Mouse (Mus musculus): ENCODE measurements around the gene Selenov. TPM values are rescaled to one million over a fixed set of nuclear protein-coding genes. Genes with fewer than 3 reads are reported as not detected.

The Selenov gene
- polyA plus RNA-seq, 1 experiment from 2014 or later = 1.6 TPM

- Histone ChIP-seq H3K4me3 (peak within 1 kb of the TSS; percentile 97), H3K9ac (replicated peaks) (peak within 1 kb of the TSS; percentile 92), H3K9me3 (no peaks in the 10 kb centered on the region), H3K27me3 (no peaks in the 10 kb centered on the region), H3K4me1 (peaks cover 17% of the 10 kb centered on the region), H3K4me2 (replicated peaks) (peak within 1 kb of the TSS; percentile 91), H3K27ac (replicated peaks) (peak within 1 kb of the TSS; percentile 77), H3K36me3 (peaks cover 63% of the 10 kb centered on the region)
- ATAC-seq (ENCODE audit: low FRiP score, low read depth) = peak; percentile 97
- under 1% methylated on average over 40 of the region's 45 CpGs for WGBS
Observed at GRCm38 (mm10) chr7:28311926-28312543, 21.0 kb upstream of the Selenov start, which contains the start of gene Timm50. Gene Timm50, minus strand, starts transcription at chr7:28312072.

- Histone ChIP-seq H3K9ac (replicated peaks) (peak overlapping the region; percentile 92), H3K27me3 (no peaks in the 10 kb centered on the region), H3K4me1 (peaks cover 17% of the 10 kb centered on the region), H3K4me2 (replicated peaks) (peak overlapping the region; percentile 91), H3K4me3 (peak overlapping the region; percentile 97), H3K27ac (replicated peaks) (peak overlapping the region; percentile 77), H3K9me3 (no peaks in the 10 kb centered on the region), H3K36me3 (peaks cover 63% of the 10 kb centered on the region)
- peak; percentile 73 for ATAC-seq (ENCODE audit: low FRiP score, low read depth)
- WGBS = 8% methylated on average over 35 of the region's 35 CpGs
Observed at GRCm38 (mm10) chr7:28311151-28311925, 20.4 kb upstream of the Selenov start.

GRCm38 (mm10) chr7:28309737-28310136 lies 18.8 kb upstream of the Selenov start:
- Histone ChIP-seq H3K9ac (replicated peaks) (0 out of 2 replicates have a peak overlapping the region, but pooled peaks have one; percentile 31), H3K4me2 (replicated peaks) (peak overlapping the region; percentile 91)
- peak; percentile 41 for ATAC-seq (ENCODE audit: low FRiP score, low read depth)

GRCm38 (mm10) chr7:28306216-28306615 lies 15.2 kb upstream of the Selenov start:
- H3K9me3 ChIP-seq = no peaks in the 10 kb centered on the region
- 97% methylated on average over 8 of the region's 8 CpGs for WGBS
- ATAC-seq (ENCODE audit: low FRiP score, low read depth) = no peak
- H3K27me3 ChIP-seq = peaks cover 5% of the 10 kb centered on the region; the same call in 1 of the 2 replicates
- no peak overlapping the region for H3K4me2 ChIP-seq (replicated peaks)
- peaks cover 41% of the 10 kb centered on the region for H3K4me1 ChIP-seq
- H3K4me3 ChIP-seq = no peak overlapping the region
- H3K9ac ChIP-seq (replicated peaks) = no peak overlapping the region
- no peak overlapping the region for H3K27ac ChIP-seq (replicated peaks)
- H3K36me3 ChIP-seq = peaks cover 55% of the 10 kb centered on the region

More at GRCm38 (mm10) chr7:28309737-28310136, 18.8 kb upstream of the Selenov start:
- Histone ChIP-seq H3K9me3 (no peaks in the 10 kb centered on the region), H3K4me1 (peaks cover 17% of the 10 kb centered on the region), H3K27ac (replicated peaks) (peak overlapping the region; percentile 75), H3K4me3 (peak overlapping the region; percentile 97; the same call in 1 of the 2 replicates), H3K27me3 (no peaks in the 10 kb centered on the region), H3K36me3 (peaks cover 63% of the 10 kb centered on the region)
- WGBS = 48% methylated on average over 9 of the region's 9 CpGs

GRCm38 (mm10) chr7:28305641-28306040 lies 14.7 kb upstream of the Selenov start:
- ATAC-seq (ENCODE audit: low FRiP score, low read depth) = no peak
- Histone ChIP-seq H3K27ac (replicated peaks) (no peak overlapping the region), H3K4me1 (peaks cover 39% of the 10 kb centered on the region), H3K4me2 (replicated peaks) (no peak overlapping the region), H3K36me3 (peaks cover 55% of the 10 kb centered on the region), H3K27me3 (peaks cover 9% of the 10 kb centered on the region; the same call in 1 of the 2 replicates), H3K9ac (replicated peaks) (no peak overlapping the region), H3K4me3 (no peak overlapping the region), H3K9me3 (no peaks in the 10 kb centered on the region)
- WGBS = 90% methylated on average over 10 of the region's 10 CpGs

GRCm38 (mm10) chr7:28301616-28302433 lies 10.8 kb upstream of the Selenov start, which contains the start of gene Dll3:
Gene Dll3, minus strand, starts transcription at chr7:28302238.
- ATAC-seq (ENCODE audit: low FRiP score, low read depth) = peak; percentile 83
- peak within 1 kb of the TSS; percentile 92 for H3K27ac ChIP-seq (replicated peaks)
- H3K4me2 ChIP-seq (replicated peaks) = peak within 1 kb of the TSS; percentile 66
- H3K4me1 ChIP-seq = peaks cover 40% of the 10 kb centered on the region
- H3K27me3 ChIP-seq = peaks cover 36% of the 10 kb centered on the region
- under 1% methylated on average over 30 of the region's 30 CpGs for WGBS
- peak within 1 kb of the TSS; percentile 75 for H3K9ac ChIP-seq (replicated peaks)
- H3K4me3 ChIP-seq = peak within 1 kb of the TSS; percentile 53
- H3K36me3 ChIP-seq = peaks cover 36% of the 10 kb centered on the region
- no peaks in the 10 kb centered on the region for H3K9me3 ChIP-seq

- 10% methylated on average over 39 of the region's 43 CpGs for WGBS
- ATAC-seq (ENCODE audit: low FRiP score, low read depth) = no peak
- peaks cover 57% of the 10 kb centered on the region for H3K4me1 ChIP-seq
Observed at GRCm38 (mm10) chr7:28298837-28299625, 8.0 kb upstream of the Selenov start.

GRCm38 (mm10) chr7:28294481-28294880 lies 3.5 kb upstream of the Selenov start:
- H3K4me2 ChIP-seq (replicated peaks) = peak overlapping the region; percentile 75
- peaks cover 18% of the 10 kb centered on the region; the same call in 1 of the 2 replicates for H3K36me3 ChIP-seq
- ATAC-seq (ENCODE audit: low FRiP score, low read depth) = peak; percentile 62
- no peaks in the 10 kb centered on the region for H3K9me3 ChIP-seq
- H3K4me3 ChIP-seq = peak overlapping the region; percentile 51
- no peak overlapping the region for H3K27ac ChIP-seq (replicated peaks)
- peaks cover 46% of the 10 kb centered on the region for H3K4me1 ChIP-seq
- under 1% methylated on average over 59 of the region's 63 CpGs for WGBS
- peaks cover 92% of the 10 kb centered on the region for H3K27me3 ChIP-seq
- H3K9ac ChIP-seq (replicated peaks) = peak overlapping the region; percentile 52

More at GRCm38 (mm10) chr7:28298837-28299625, 8.0 kb upstream of the Selenov start:
- Histone ChIP-seq H3K9me3 (no peaks in the 10 kb centered on the region), H3K9ac (replicated peaks) (peak overlapping the region; percentile 41), H3K27ac (replicated peaks) (peak overlapping the region; percentile 32), H3K4me2 (replicated peaks) (peak overlapping the region; percentile 66), H3K4me3 (peak overlapping the region; percentile 53), H3K36me3 (peaks cover 18% of the 10 kb centered on the region; the same call in 1 of the 2 replicates), H3K27me3 (peaks cover 63% of the 10 kb centered on the region)

GRCm38 (mm10) chr7:28290165-28290564 lies 821 bp downstream of the Selenov start:
- Histone ChIP-seq H3K27ac (replicated peaks) (no peak overlapping the region), H3K9ac (replicated peaks) (peak overlapping the region; percentile 35; the same call in 1 of the 2 replicates), H3K4me2 (replicated peaks) (peak overlapping the region; percentile 50), H3K9me3 (no peaks in the 10 kb centered on the region), H3K27me3 (peaks cover 71% of the 10 kb centered on the region), H3K4me1 (peaks cover 34% of the 10 kb centered on the region), H3K4me3 (peak overlapping the region; percentile 31), H3K36me3 (no peaks in the 10 kb centered on the region; the same call in 1 of the 2 replicates)
- 1% methylated on average over 16 of the region's 18 CpGs for WGBS
- peak; percentile 25; the same call in 1 of the 2 replicates for ATAC-seq (ENCODE audit: low FRiP score, low read depth)

- H3K4me2 ChIP-seq (replicated peaks) = no peak overlapping the region
- peaks cover 14% of the 10 kb centered on the region for H3K4me1 ChIP-seq
- no peak for ATAC-seq (ENCODE audit: low FRiP score, low read depth)
- H3K27me3 ChIP-seq = no peaks in the 10 kb centered on the region
- H3K27ac ChIP-seq (replicated peaks) = no peak overlapping the region
- H3K4me3 ChIP-seq = no peak overlapping the region
- no peaks in the 10 kb centered on the region for H3K36me3 ChIP-seq
- WGBS = 80% methylated on average over 7 of the region's 7 CpGs
- H3K9ac ChIP-seq (replicated peaks) = no peak overlapping the region
- no peaks in the 10 kb centered on the region for H3K9me3 ChIP-seq
Observed at GRCm38 (mm10) chr7:28280630-28281029, 10.4 kb downstream of the Selenov start.

GRCm38 (mm10) chr7:28278279-28278652 lies 12.7 kb downstream of the Selenov start:
- Histone ChIP-seq H3K4me3 (peak overlapping the region; percentile 71), H3K36me3 (peaks cover 1% of the 10 kb centered on the region), H3K27me3 (no peaks in the 10 kb centered on the region), H3K27ac (replicated peaks) (peak overlapping the region; percentile 86), H3K4me1 (peaks cover 14% of the 10 kb centered on the region), H3K9me3 (no peaks in the 10 kb centered on the region), H3K4me2 (replicated peaks) (peak overlapping the region; percentile 63), H3K9ac (replicated peaks) (peak overlapping the region; percentile 85)
- 85% methylated on average over 7 of the region's 7 CpGs for WGBS
- ATAC-seq (ENCODE audit: low FRiP score, low read depth) = no peak
